Mouse (Mus musculus): ENCODE measurements around the gene Rin2.

DNA sequence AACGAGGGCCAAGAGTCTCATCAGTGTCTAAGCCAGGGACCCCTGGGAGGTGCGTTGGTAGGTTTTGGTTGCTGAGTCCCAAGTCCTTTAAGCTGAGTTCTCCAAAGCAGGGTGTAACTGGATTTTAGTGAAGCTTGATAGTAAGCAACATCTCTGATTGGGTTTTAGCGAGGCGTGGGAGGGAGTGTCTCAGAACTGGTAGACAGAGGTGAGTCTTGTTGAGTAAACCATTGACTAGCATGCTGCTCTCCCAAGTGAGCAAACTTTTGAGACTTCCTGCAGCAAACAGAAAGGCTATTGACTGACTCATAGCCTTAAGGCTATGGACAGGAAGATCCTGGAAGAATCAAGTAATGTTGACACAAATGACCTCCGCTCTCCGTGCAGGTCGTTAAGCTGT, 112.5 kb downstream of the Rin2 start:
- TF ChIP-seq POLR2A (IDR thresholded peaks at IDR 0.05; ENCODE audit: extremely low read depth, insufficient read depth, low read length) = no peak
- TF ChIP-seq CTCF (IDR thresholded peaks at IDR 0.05; ENCODE audit: low read depth, low read length) = no peak

Data from liver, adult 2 months (tissue).